7 mouse cellular contexts compared by ENCODE assay signal in the genomic region with DNA sequence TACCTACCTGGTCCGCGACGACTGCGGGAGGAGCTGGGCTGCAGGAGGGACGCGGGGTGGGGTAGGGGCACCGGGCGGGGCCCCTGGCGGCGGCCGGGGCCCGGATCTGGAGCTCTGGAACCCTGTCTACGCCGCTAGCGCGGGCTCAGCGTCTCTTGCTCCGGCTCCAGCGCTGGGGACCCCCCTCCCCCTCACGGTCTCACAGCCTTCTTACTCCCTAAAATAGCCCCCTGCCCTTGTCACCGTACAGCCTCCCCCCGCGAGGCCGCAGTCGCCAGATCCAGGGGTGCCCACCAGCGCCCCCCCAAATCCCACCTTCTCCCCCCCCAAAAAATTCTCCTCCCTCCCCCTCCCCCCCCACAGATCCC. TPM values are rescaled to one million over a fixed set of nuclear protein-coding genes. Genes with fewer than 3 reads are reported as not detected.
DNase-seq lines count a peak whose midpoint lies in the region; ATAC-seq and TF ChIP-seq lines count a peak whose summit lies in the region.

A gene (minus strand): TSS at position 368 of the 368 bp plus-strand sequence.

- no peaks in the 10 kb centered on the region for H3K9me3 ChIP-seq in lung, embryonic 16.5 days (ENCODE audit: control insufficient read depth, low read length)
- no peaks in the 10 kb centered on the region for H3K9me3 ChIP-seq in forebrain, embryonic 11.5 days (ENCODE audit: control insufficient read depth, low read length)
- H3K9me3 ChIP-seq in midbrain, postnatal 0 days (ENCODE audit: low read length) = no peaks in the 10 kb centered on the region

- 2% methylated on average over 24 of the region's 26 CpGs for WGBS in lung, embryonic 16.5 days
- WGBS in forebrain, embryonic 11.5 days = 1% methylated on average over 15 of the region's 26 CpGs
- 0% methylated on average over 16 of the region's 26 CpGs for WGBS in midbrain, postnatal 0 days

- peak within 1 kb of the TSS; percentile 99 for H3K4me2 ChIP-seq in lung, embryonic 16.5 days (ENCODE audit: low read depth, low read length)
- H3K4me2 ChIP-seq in forebrain, embryonic 11.5 days (ENCODE audit: low read depth, low read length, severe bottlenecking) = peak within 1 kb of the TSS; percentile 60
- peak within 1 kb of the TSS; percentile 80 for H3K4me2 ChIP-seq in midbrain, postnatal 0 days (ENCODE audit: low read depth, low read length, poor library complexity, severe bottlenecking)

- no peak for TF ChIP-seq CTCF in midbrain, postnatal 0 days (IDR thresholded peaks at IDR 0.05)

- H3K9ac ChIP-seq in lung, embryonic 16.5 days (ENCODE audit: low read length) = peak within 1 kb of the TSS; percentile 70
- H3K9ac ChIP-seq in forebrain, embryonic 11.5 days (ENCODE audit: low read length) = peak within 1 kb of the TSS; percentile 77
- H3K9ac ChIP-seq in midbrain, postnatal 0 days (replicated peaks; ENCODE audit: low read length, poor library complexity, severe bottlenecking) = peak within 1 kb of the TSS; percentile 95

- ATAC-seq in lung, embryonic 16.5 days (ENCODE audit: low read depth) = peak; percentile 21
- peak; percentile 45 for ATAC-seq in forebrain, embryonic 11.5 days (replicated peaks; ENCODE audit: low FRiP score)
- peak; percentile 36 for ATAC-seq in midbrain, postnatal 0 days (ENCODE audit: low FRiP score)

- no peaks in the 10 kb centered on the region for H3K36me3 ChIP-seq in lung, embryonic 16.5 days (ENCODE audit: control insufficient read depth, insufficient read depth, low read length)
- no peaks in the 10 kb centered on the region for H3K36me3 ChIP-seq in forebrain, embryonic 11.5 days (ENCODE audit: control insufficient read depth, insufficient read depth, low read length)
- no peaks in the 10 kb centered on the region; the same call in 1 of the 2 replicates for H3K36me3 ChIP-seq in midbrain, postnatal 0 days (ENCODE audit: insufficient read depth, low read length)

- DNase-seq in lung, postnatal 4 days = no peak
- no peak for DNase-seq in forebrain, embryonic 11.5 days (ENCODE audit: low spot score)
- DNase-seq in layer of hippocampus, postnatal 25 days (ENCODE audit: extremely low spot score in 1 of 2, low spot score in 1 of 2) = peak in 1 of 2 experiments; percentile 48
- DNase-seq in midbrain, postnatal 0 days (ENCODE audit: low spot score) = no peak
- DNase-seq in ovary, postnatal 36 days (ENCODE audit: low spot score) = no peak
- DNase-seq in urinary bladder, adult 18-20 months (ENCODE audit: low spot score in 2 of 2) = no peak

- peaks cover 54% of the 10 kb centered on the region for H3K27me3 ChIP-seq in lung, embryonic 16.5 days (ENCODE audit: control insufficient read depth, insufficient read depth, low read depth, low read length)
- peaks cover 22% of the 10 kb centered on the region for H3K27me3 ChIP-seq in forebrain, embryonic 11.5 days (ENCODE audit: control insufficient read depth, insufficient read depth, low read length)
- H3K27me3 ChIP-seq in midbrain, postnatal 0 days (ENCODE audit: insufficient read depth, low read length) = no peaks in the 10 kb centered on the region

- H3K4me1 ChIP-seq in lung, embryonic 16.5 days (replicated peaks; ENCODE audit: control insufficient read depth, insufficient read depth, low read length) = peaks cover 35% of the 10 kb centered on the region
- H3K4me1 ChIP-seq in forebrain, embryonic 11.5 days (replicated peaks; ENCODE audit: control insufficient read depth, insufficient read depth, low read length) = peaks cover 17% of the 10 kb centered on the region
- H3K4me1 ChIP-seq in midbrain, postnatal 0 days (ENCODE audit: insufficient read depth, low read length) = peaks cover 36% of the 10 kb centered on the region; the same call in 1 of the 2 replicates

- no peak within 1 kb of the TSS for H3K27ac ChIP-seq in lung, embryonic 16.5 days (ENCODE audit: low read length)
- peak within 1 kb of the TSS; percentile 52; the same call in 1 of the 2 replicates for H3K27ac ChIP-seq in forebrain, embryonic 11.5 days (ENCODE audit: low read depth, low read length)
- H3K27ac ChIP-seq in midbrain, postnatal 0 days (ENCODE audit: low read depth, low read length) = peak within 1 kb of the TSS; percentile 90

- peak within 1 kb of the TSS; percentile 64 for H3K4me3 ChIP-seq in lung, embryonic 16.5 days (ENCODE audit: low read length)
- peak within 1 kb of the TSS; percentile 67 for H3K4me3 ChIP-seq in forebrain, embryonic 11.5 days (ENCODE audit: low read depth, low read length)
- H3K4me3 ChIP-seq in midbrain, postnatal 0 days (ENCODE audit: low read depth, low read length) = peak within 1 kb of the TSS; percentile 86

RNA-seq across cellular contexts. Expression of the gene that starts here (rescaled TPM):
- 2.2 and 2.5 TPM in 2 replicates for polyA plus RNA-seq in lung, embryonic 16.5 days (2015; fragmentation: Nextera tagmentation; extraction: Ambion mirVana)
- polyA plus RNA-seq in forebrain, embryonic 11.5 days (2014; fragmentation: Nextera tagmentation; extraction: Ambion mirVana) = 11.6 and 13.0 TPM in 2 replicates
- 100 to 1,000 TPM; 129 to 134 TPM for total RNA-seq in layer of hippocampus, postnatal 25 days (2021)
- 87.4 and 104 TPM in 2 replicates for total RNA-seq in midbrain, postnatal 0 days (2014; rRNA removed)
- polyA plus RNA-seq in midbrain, postnatal 0 days (2015; fragmentation: Nextera tagmentation; extraction: Ambion mirVana) = 28.9 and 31.6 TPM in 2 replicates
